Mouse (Mus musculus) hindbrain, embryonic 11.5 days (tissue): ENCODE data around the gene Smim9. TPM values are rescaled to one million over a fixed set of nuclear protein-coding genes. Genes with fewer than 3 reads are reported as not detected.
"Not testable (repeated sequence)": the region's sequence is repeated elsewhere in the genome, so short reads cannot be mapped to it uniquely, and the experiment has no call there.

Experiments used
- ATAC-seq: fragments of 200-750 bp; cut with Nextera tagmentation; 2 replicates; pipeline ENCODE4 v1.8.0; 2017; ENCODE audit warnings: mild to moderate bottlenecking, moderate TSS enrichment, moderate library complexity; ENCODE audit not compliant: low FRiP score
- DNase-seq: peaks from one replicate; pipeline ENCODE4 v3.0.0-alpha.2; 2015; ENCODE audit warnings: low spot score
- H3K27ac ChIP-seq: fragments of 300-500 bp; sonication (generic); 2 replicates; pipeline ENCODE4 v1.5.1; 2014; ENCODE audit warnings: mild to moderate bottlenecking, low read depth, low read length
- H3K27me3 ChIP-seq: fragments of 300-500 bp; sonication (generic); 2 replicates; pipeline ENCODE4 v1.6.1; 2014; ENCODE audit warnings: mild to moderate bottlenecking, low read length, moderate library complexity, mixed read lengths; ENCODE audit not compliant: control insufficient read depth, insufficient read depth
- H3K36me3 ChIP-seq: fragments of 300-500 bp; sonication (generic); 2 replicates; pipeline ENCODE4 v1.6.1; 2014; ENCODE audit warnings: mild to moderate bottlenecking, low read length, moderate library complexity, mixed read lengths; ENCODE audit not compliant: control insufficient read depth, insufficient read depth
- H3K4me1 ChIP-seq: fragments of 300-500 bp; sonication (generic); replicated peaks from 2 replicates; pipeline ENCODE4 v1.6.1; 2014; ENCODE audit warnings: low read length, mixed read lengths; ENCODE audit not compliant: control insufficient read depth, insufficient read depth
- H3K4me2 ChIP-seq: fragments of 300-500 bp; sonication (generic); replicated peaks from 2 replicates; pipeline ENCODE4 v1.6.1; 2014; ENCODE audit warnings: mild to moderate bottlenecking, low read depth, low read length
- H3K4me3 ChIP-seq: fragments of 300-500 bp; sonication (generic); 2 replicates; pipeline ENCODE4 v1.5.1; 2014; ENCODE audit warnings: low read depth, low read length
- H3K9ac ChIP-seq: fragments of 300-500 bp; sonication (generic); 2 replicates; pipeline ENCODE4 v1.6.1; 2014; ENCODE audit warnings: low read depth, low read length
- H3K9me3 ChIP-seq: fragments of 300-500 bp; sonication (generic); 2 replicates; pipeline ENCODE4 v1.6.1; 2016; ENCODE audit warnings: low read length; ENCODE audit not compliant: control insufficient read depth
- WGBS: fragments of 180-500 bp; shearing (Covaris S2); extraction: QIAGEN DNeasy Blood & Tissue Kit; methylation state at CpG from one replicate; pipeline ENCODE4 v1.1.7; 2014; 5-methylcytosine and 5-hydroxymethylcytosine counted together
- polyA plus RNA-seq: library from polyadenylated mRNA; unstranded; fragments of >200 nt; fragmentation: Nextera tagmentation; extraction: Ambion mirVana; gene quantifications from 2 replicates; pipeline ENCODE4 v1.2.1, GENCODE M21; 2014

Gene Smim9
- polyA plus RNA-seq, result not detected in 2 replicates

DNA sequence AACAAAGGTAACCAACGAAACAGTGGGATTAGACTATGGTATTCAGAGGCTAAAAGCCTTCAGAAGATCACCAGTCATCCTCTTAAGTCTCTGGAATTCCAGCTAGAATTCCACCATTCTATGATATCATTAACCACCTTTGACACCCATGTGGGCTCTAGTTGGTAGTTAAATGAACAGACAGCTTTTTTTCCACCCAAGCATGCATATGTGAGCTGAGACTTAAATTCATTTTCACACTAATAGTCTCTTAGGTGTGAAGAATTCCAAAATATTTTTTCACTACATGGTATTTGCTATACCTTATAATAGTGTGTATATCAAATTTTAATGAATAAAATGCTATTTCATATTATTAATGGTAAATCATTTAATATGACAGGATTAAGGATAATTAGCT lies at the start of gene Smim9:
Smim9 (minus strand) TSS at position 101 of the 400 bp plus-strand sequence.
- Histone ChIP-seq H3K4me1 (no peaks in the 10 kb centered on the region), H3K9ac (no peak within 1 kb of the TSS), H3K36me3 (no peaks in the 10 kb centered on the region), H3K4me2 (no peak within 1 kb of the TSS), H3K27ac (no peak within 1 kb of the TSS), H3K9me3 (no peaks in the 10 kb centered on the region), H3K4me3 (no peak within 1 kb of the TSS), H3K27me3 (no peaks in the 10 kb centered on the region)
- 81% methylated on average over 1 of the region's 1 CpGs for WGBS
- DNase-seq (no peak), ATAC-seq (no peak)

DNA sequence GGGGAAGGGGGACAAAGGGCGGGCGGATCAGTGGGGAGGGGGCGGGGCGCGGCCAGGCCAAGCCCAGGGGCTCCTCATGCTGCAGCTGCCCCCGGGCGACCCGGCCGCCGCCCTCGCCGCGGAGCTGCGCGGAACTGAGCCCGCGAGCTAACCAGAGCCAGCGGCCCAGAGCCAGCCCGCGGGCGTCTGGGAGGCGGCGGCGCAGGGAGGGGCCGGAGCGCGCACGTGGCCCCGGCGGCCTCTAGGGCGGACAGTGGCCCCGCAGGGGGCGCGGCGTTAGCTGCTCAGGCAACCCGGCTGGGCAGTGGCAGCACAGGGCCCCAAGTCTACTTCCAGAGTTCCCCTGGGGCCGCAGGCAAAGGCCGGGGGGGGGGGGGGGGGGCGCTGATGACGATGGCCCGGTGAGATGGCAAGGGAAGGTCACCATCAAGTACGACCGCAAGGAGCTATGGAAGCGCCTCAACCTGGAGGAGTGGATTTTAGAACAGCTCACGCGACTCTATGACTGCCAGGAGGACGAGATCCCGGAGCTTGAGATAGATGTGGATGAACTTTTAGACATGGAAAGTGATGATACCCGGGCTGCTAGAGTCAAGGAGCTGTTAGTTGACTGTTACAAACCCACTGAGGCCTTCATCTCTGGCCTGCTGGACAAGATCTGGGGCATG lies 7.9 kb downstream of the Smim9 start:
- Histone ChIP-seq H3K9ac (peak overlapping the region; percentile 40; the same call in 1 of the 2 replicates), H3K4me3 (peak overlapping the region; percentile 35), H3K9me3 (no peaks in the 10 kb centered on the region), H3K4me2 (peak overlapping the region; percentile 47), H3K27ac (no peak overlapping the region), H3K36me3 (no peaks in the 10 kb centered on the region), H3K4me1 (no peaks in the 10 kb centered on the region), H3K27me3 (no peaks in the 10 kb centered on the region)
- DNase-seq (peak; percentile 49), ATAC-seq (peak; percentile 88)
- 20% methylated on average over 11 of the region's 49 CpGs for WGBS

DNA sequence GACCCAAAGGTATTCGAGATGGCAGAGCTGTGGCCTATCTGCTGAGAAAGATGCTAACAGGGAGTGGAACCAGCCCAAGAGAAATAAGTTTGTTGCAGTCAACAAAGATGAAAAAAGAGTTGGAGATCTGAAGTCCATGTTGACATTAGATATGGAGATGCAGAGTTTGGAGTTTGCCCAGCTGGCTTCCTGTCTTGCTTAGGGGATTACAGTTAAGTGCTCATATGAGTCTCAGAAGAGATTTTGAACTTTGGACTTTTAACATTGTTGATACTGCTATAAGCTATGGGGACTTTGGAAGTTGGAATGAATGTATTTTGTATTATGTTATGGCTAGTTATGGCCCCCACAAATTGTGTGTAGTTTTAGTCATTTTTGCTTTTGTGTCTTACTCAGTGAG lies 11.3 kb downstream of the Smim9 start:
- ATAC-seq, result no peak
- Histone ChIP-seq H3K4me1 (no peaks in the 10 kb centered on the region), H3K36me3 (no peaks in the 10 kb centered on the region), H3K27me3 (no peaks in the 10 kb centered on the region), H3K9me3 (no peaks in the 10 kb centered on the region), H3K27ac (no peak overlapping the region), H3K4me2 (no peak overlapping the region), H3K9ac (no peak overlapping the region), H3K4me3 (no peak overlapping the region)
- no peak for DNase-seq
- WGBS, result 79% methylated on average over 1 of the region's 1 CpGs

DNA sequence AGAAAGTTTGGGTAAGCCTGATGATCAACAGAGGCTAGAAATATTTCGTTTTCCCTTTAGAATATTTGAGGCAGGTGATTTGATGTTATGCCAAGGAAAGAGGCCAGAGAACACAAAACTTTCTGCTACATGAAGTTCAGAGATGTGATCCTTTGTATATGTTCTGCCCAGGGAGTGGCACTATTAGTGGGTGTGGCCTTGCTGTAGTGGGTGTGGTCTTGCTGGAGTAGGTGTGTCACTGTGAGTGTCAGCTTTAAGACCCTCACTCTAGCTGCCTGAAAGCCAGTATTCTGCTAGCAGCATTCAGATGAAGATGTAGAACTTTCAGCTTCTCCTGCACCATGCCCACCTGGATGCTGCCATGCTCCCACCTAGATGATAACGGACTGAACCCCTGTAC lies 13.3 kb downstream of the Smim9 start:
- no peak for ATAC-seq
- no peak overlapping the region for H3K4me2 ChIP-seq
- no peak overlapping the region for H3K4me3 ChIP-seq
- no peak for DNase-seq
- H3K36me3 ChIP-seq, result no peaks in the 10 kb centered on the region
- no peaks in the 10 kb centered on the region for H3K27me3 ChIP-seq
- no peak overlapping the region for H3K9ac ChIP-seq
- H3K27ac ChIP-seq, result no peak overlapping the region
- no peaks in the 10 kb centered on the region for H3K4me1 ChIP-seq
- H3K9me3 ChIP-seq, result no peaks in the 10 kb centered on the region
- 74% methylated on average over 2 of the region's 2 CpGs for WGBS

DNA sequence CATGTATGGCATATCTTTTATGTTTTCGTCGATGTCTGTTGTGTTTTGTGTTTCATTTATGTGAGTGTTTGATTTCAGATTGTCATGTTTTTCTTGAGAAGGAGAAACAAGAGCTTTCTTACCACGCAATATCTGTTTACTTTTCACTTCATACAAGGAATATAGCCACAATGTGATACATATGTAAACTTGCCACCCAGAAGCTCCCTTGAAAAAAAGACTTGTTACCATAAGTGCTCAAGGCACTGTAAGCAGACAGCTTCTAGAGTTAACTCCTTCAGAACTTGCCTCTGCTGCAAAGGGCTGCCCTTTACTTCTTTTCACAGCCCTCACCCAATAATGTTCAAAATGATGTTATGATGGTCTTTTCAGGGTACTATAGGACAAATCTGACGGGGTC lies 15.2 kb downstream of the Smim9 start:
- Histone ChIP-seq H3K27ac (no peak overlapping the region), H3K4me1 (no peaks in the 10 kb centered on the region), H3K4me3 (no peak overlapping the region), H3K36me3 (no peaks in the 10 kb centered on the region), H3K9me3 (no peaks in the 10 kb centered on the region), H3K9ac (no peak overlapping the region), H3K27me3 (no peaks in the 10 kb centered on the region), H3K4me2 (no peak overlapping the region)
- ATAC-seq (no peak), DNase-seq (no peak)
- WGBS, result 85% methylated on average over 4 of the region's 4 CpGs

DNA sequence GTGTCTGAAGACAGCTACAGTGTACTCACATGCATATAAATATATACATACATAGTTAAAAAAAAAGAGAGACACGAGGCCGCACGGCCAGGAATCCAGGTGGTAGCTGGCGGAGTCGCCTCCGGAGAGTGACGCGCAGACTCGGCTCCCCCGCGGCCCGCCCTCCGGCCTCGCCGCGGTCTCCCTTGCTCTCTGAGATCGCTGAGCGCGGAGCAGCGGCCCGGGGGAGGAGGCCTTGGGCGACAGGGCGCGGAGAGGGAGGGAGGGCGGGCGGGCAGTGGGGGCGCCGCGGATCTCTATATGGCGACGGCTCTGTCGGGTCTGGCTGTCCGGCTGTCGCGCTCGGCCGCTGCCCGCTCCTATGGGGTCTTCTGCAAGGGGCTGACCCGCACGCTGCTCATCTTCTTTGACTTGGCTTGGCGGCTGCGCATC lies 20.4 kb downstream of the Smim9 start:
- peak overlapping the region; percentile 28 for H3K4me3 ChIP-seq
- ATAC-seq (peak; percentile 49), DNase-seq (peak; percentile 25)
- H3K4me1 ChIP-seq, H3K9ac ChIP-seq, H3K27me3 ChIP-seq, H3K9me3 ChIP-seq, H3K36me3 ChIP-seq, H3K27ac ChIP-seq: not testable (repeated sequence)
- peak overlapping the region; percentile 40 for H3K4me2 ChIP-seq
- 26% methylated on average over 20 of the region's 42 CpGs for WGBS

DNA sequence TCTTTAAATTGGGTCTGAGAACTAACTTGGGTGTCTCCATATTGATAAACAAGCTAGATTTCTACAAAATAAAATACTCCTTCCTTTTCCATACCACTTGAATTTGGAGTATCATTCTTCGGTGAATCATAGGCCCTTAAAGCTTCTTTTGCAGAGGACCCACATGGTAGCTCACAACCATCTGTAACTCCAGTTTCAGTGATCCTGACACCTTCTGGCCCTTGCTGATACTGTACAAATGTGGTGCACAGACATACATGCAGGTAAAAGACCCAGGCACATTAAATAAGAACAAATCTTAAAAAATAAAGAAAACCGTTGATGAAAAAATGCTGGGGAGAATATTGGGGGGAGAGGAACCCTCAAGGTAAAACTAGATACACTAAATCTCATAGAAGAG lies 25.4 kb downstream of the Smim9 start:
- H3K9ac ChIP-seq, result no peak overlapping the region
- 89% methylated on average over 2 of the region's 2 CpGs for WGBS
- H3K4me2 ChIP-seq, result no peak overlapping the region
- H3K27me3 ChIP-seq, result no peaks in the 10 kb centered on the region
- no peak overlapping the region for H3K4me3 ChIP-seq
- DNase-seq, result no peak
- no peaks in the 10 kb centered on the region for H3K9me3 ChIP-seq
- H3K36me3 ChIP-seq, result no peaks in the 10 kb centered on the region
- no peak overlapping the region for H3K27ac ChIP-seq
- no peaks in the 10 kb centered on the region for H3K4me1 ChIP-seq
- no peak for ATAC-seq

DNA sequence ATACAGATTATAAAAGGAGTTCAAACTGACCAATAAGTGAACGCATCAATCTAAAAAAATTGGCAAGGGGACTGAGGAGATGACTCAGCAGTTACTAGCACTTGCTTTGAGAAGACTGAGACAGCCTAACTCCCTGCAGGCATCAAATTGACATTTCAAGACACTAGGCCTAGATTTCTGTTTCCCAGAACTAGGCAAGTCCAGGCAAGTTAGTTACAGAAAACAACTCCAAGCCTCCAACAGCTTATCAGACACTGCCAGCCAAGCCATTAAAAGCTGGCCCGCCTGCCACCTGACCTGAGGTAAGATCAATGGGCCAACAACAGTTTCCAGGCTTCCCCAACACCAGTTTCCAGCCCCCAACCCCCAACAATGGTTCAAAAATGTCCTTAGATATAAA lies 25.8 kb downstream of the Smim9 start:
- H3K9ac ChIP-seq, result no peak overlapping the region
- H3K36me3 ChIP-seq, result no peaks in the 10 kb centered on the region
- no peaks in the 10 kb centered on the region for H3K9me3 ChIP-seq
- H3K4me3 ChIP-seq, result no peak overlapping the region
- H3K4me2 ChIP-seq, result no peak overlapping the region
- ATAC-seq, result no peak
- 74% methylated on average over 2 of the region's 2 CpGs for WGBS
- H3K27ac ChIP-seq, result no peak overlapping the region
- H3K27me3 ChIP-seq, result no peaks in the 10 kb centered on the region
- DNase-seq, result no peak
- H3K4me1 ChIP-seq, result no peaks in the 10 kb centered on the region

DNA sequence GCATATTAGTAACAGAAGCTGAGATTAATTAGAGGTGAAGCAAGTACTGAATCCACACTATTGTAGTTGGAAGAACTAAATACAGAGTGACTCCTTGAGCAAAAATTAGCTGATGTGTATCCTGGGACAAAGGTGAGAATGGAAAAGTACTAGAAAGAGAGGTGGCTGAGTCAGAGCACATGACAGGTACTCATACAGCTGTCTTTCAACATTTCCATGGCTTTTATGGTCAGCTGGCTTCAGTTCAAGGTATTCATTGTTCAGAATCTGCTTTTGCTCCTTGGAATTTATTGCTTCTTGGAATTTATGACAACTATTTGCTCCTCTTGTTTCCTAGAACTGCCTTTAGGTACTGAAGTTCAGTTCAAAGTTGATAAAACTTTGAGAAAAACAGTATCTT lies 26.6 kb downstream of the Smim9 start:
- DNase-seq, result no peak
- no peak overlapping the region for H3K4me3 ChIP-seq
- ATAC-seq, result no peak
- H3K4me2 ChIP-seq, result no peak overlapping the region
- H3K27ac ChIP-seq, result no peak overlapping the region
- no peaks in the 10 kb centered on the region for H3K4me1 ChIP-seq
- H3K36me3 ChIP-seq, result no peaks in the 10 kb centered on the region
- H3K9me3 ChIP-seq, result no peaks in the 10 kb centered on the region
- no peak overlapping the region for H3K9ac ChIP-seq
- H3K27me3 ChIP-seq, result no peaks in the 10 kb centered on the region
